Mouse (Mus musculus): ENCODE data around the gene Sf3b5.

The Sf3b5 gene

GRCm38 (mm10) chr10:13005043-13005442 lies at the start of gene Sf3b5:
Gene Sf3b5 (plus strand): TSS chr10:13005343.
- DNase-seq (ENCODE audit: low spot score): no peak

DNA sequence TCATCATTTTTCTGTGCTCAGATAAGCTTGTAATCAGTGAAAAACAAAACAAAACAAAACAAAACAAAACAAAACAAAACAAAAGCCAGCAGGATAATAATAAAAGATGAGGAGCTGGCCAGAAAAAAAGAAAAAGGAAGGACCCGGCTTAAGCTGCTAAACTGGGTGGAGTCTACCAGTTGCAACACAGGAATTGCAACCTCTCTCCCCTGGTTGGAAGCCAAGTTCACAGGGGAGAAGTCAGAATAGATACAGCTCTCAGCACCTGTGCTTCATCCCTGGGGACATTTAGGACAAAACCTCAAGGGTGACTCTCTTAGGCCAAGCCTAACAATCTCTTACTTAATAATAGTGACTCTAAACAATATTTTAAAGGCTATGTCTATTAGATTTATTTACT lies 49.3 kb upstream of the Sf3b5 start:
- no peak for DNase-seq (ENCODE audit: low spot score)

GRCm38 (mm10) chr10:12957271-12957670 lies 47.9 kb upstream of the Sf3b5 start:
- no peak for DNase-seq (ENCODE audit: low spot score)

DNA sequence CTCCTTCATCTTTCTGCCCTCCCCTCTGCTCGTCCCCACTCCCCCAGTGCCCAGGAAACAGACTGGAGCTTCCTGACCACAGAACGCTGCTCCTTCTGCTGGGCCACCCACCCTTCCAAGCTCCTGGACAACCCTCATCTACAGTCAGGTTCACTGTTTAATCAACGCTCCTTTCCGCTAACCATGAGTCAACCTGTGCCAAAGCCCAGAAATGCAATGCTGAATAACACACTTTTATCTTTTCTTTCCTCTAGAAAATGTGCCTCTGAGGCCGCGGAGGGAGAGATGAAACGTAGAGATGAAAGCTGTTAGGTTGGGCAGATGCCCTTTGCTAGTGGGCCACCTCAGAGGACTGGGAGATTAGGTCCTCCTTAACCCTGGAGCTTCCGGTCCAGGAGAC lies 43.6 kb upstream of the Sf3b5 start:
- DNase-seq (ENCODE audit: low spot score): no peak

- DNase-seq (ENCODE audit: low spot score): no peak
These were observed 42.9 kb upstream of the Sf3b5 start for GRCm38 (mm10) chr10:12962238-12962637.

GRCm38 (mm10) chr10:12963362-12964147 lies 41.6 kb upstream of the Sf3b5 start:
- DNase-seq (ENCODE audit: low spot score): no peak

DNA sequence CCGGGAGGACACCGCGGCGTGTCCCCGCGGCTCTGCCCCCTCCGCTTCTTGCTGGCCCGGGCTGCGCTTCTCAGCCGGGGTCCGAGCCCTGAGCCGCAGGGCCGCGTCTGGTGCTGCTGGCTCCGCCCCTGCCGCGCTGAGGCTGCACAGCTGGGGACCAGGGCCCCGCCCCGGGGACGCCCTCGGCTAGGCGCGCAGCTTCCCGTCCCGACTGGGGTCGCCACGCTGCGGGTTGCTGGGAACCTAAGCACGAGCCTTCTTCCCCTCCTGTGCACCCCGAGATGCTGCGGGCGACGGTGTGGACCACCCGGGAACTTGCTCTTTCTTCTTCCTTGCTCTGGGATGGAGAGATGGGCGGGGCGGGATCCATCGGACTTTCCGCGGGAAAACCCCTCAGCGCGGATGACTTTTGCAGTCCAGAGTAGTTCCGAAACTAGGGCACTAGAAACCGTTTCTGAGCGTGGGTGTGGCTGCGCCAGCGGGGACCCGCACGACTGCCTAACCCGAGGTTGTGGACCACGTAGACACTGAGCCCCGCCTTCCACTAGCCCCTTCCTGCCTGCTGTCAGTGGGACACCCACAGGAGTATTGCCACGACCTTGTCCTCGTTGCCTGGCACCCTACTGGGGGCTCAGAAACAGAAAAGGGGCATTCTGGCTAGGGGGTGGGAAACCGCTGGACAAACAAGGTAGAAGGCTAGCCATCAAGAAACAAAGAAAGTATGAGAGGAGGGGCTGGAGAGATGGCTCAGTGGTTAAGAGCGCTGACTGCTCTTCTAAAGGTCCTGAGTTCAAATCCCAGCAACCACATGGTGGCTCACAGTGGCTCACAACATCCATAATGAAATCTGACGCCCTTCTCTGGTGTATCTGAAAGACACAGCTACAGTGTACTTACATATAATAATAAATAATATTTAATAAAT lies 40.7 kb upstream of the Sf3b5 start, which contains the start of gene Stx11:
Gene Stx11 (minus strand): TSS at position 148 of the 925 bp plus-strand sequence.
- DNase-seq (ENCODE audit: low spot score): peak; percentile 66

- no peak for DNase-seq (ENCODE audit: low spot score)
These were observed 39.4 kb upstream of the Sf3b5 start for GRCm38 (mm10) chr10:12965669-12966180.

DNA sequence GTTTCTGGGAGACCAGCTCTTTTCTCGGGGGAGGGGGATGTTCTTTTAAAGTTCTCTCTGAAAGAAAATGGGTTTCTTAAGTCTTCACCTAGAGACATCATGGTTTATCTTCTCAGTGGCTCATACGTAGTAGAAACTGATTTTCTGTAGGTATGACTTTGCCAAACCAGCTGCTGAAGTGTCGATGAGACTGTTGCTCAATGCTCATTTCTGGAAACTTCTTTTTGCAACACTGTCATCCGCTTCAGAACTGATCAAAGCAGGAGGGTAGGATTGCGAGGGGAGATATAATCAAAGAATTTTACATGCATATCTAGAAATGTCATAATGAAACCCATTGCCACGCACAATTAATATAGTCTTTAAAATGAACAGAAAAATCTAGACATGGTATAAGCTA lies 30.6 kb upstream of the Sf3b5 start:
- DNase-seq (ENCODE audit: low spot score): no peak

GRCm38 (mm10) chr10:12975461-12975860 lies 29.7 kb upstream of the Sf3b5 start:
- no peak for DNase-seq (ENCODE audit: low spot score)

DNA sequence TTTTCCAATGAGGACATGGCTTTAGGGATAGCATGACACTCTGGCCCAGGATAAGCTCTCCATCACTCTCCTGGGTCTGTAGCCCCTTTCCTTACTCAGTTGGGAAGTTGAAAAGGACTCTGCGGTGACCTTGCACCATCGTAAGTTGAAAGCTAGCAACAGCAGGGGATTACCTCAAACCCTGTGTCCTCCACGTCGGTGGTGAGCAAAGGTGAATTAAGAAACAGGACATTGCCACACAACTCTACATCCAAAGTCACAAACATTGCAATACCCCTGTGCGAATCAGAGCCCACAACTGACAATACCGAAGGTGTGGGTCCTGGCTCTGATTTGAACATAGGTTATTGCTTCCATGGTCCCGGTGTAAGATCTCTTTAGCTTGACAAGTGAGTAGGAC lies 29.2 kb upstream of the Sf3b5 start:
- DNase-seq (ENCODE audit: low spot score): no peak

GRCm38 (mm10) chr10:12976552-12976951 lies 28.6 kb upstream of the Sf3b5 start:
- no peak for DNase-seq (ENCODE audit: low spot score)

DNA sequence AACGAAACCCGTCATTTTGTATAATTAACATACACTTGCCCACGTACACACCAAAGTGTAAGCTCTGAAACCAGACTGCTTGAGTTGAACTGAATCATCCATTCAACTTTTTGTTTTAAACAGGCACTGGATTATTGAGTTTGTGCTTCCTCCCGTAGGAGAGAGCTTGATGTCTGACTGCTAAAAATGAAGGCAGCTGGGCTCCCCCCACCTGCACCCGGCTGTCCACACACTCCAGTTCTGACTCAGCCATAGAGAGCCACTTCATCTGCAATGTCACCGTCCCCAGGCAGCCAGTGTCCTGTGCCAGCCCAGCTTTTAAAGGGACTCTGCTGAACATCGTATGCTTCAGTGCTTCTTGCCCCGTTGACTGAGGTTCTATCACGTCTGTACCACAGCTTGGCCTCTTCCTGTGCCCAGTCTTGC lies 27.3 kb upstream of the Sf3b5 start:
- DNase-seq (ENCODE audit: low spot score): no peak

DNA sequence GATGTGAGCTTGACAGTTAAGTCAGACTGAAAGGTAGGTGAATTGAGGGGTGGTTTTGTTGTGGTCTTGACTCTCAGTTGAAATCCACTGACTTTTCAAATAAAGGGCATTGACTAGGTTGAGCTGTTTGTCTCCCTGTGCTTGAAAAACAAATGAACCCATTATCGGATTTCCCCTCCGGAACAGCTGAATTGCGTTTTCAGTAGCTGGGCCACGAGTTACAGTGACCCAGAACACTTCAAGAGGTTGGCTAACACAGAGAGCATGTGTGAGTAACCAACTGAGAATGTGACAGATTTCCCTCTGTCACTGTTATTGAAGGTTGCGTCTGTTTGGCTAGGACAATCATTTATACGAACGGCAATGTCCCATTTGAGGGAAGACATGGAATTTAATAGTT lies 24.1 kb upstream of the Sf3b5 start:
- DNase-seq (ENCODE audit: low spot score): no peak

DNA sequence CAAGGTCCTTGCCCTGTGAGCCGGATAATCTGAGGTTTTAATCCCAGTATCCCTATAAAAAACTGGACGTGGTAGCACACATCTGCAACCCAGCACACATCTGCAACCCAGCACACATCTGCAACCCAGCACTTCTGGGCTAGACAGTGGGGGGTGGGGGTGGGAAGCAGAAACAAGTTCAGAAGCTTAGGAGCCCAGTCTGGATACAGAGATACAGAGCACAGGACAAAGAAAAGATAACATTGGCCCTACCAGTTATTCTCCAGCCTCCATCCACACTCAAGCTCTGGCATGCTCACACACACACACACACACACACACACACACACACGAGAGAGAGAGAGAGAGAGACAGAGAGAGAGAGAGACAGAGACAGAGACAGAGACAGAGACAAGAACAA lies 21.6 kb upstream of the Sf3b5 start:
- DNase-seq (ENCODE audit: low spot score): no peak

- DNase-seq (ENCODE audit: low spot score): no peak
These were observed 20.1 kb upstream of the Sf3b5 start for GRCm38 (mm10) chr10:12985028-12985427.

- DNase-seq (ENCODE audit: low spot score): no peak
These were observed 18.7 kb upstream of the Sf3b5 start for GRCm38 (mm10) chr10:12986485-12986884.

GRCm38 (mm10) chr10:12986943-12987342 lies 18.2 kb upstream of the Sf3b5 start:
- no peak for DNase-seq (ENCODE audit: low spot score)

DNA sequence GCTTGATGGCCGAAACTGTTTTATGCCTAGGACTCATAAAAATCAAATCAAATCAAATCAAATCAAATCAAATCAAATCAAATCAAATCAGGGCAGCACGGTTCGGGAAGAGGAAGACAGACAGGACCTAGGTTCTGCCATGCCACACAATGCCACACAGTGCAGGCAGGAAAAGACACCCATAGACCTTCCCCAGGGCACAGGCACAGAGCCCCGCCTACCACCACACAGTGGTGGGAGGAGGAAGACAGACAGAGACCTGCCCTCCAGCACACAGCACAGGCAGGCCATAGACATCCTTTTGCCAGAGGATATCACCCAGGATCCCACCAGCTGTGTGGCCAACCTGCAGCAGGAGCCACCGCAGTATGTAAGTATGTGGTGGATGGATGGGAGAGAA lies 13.2 kb upstream of the Sf3b5 start:
- no peak for DNase-seq (ENCODE audit: low spot score)

DNA sequence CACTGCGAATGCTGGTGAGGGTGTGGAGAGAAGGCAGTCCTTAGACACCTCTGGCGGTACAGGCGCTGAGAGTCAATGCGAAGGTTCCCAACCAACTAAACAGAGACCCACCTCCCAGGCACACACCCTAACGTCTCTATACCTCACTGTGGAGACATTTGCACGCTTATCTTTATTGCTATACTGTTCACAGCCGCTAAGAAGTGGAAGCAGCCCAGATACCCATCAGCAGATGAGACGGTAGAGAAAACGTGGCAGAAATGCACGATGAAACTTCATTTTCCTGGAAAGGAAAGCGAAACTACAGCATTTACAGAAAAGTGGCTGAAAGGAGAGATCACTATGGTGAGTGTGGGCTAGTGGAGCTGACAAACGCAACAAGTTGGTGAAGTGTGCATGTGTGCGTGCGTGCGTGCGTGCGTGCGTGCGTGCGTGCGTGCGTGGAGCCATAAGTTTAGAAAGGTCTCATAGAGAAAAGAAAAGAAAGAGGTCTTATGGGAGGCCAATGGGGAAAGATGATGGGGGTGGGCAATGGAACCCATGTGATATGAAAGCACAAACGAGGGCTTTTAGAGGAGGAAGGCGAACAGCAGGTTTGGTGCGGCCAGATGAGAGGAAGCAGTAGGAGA lies 11.6 kb upstream of the Sf3b5 start:
- DNase-seq (ENCODE audit: low spot score): no peak

DNA sequence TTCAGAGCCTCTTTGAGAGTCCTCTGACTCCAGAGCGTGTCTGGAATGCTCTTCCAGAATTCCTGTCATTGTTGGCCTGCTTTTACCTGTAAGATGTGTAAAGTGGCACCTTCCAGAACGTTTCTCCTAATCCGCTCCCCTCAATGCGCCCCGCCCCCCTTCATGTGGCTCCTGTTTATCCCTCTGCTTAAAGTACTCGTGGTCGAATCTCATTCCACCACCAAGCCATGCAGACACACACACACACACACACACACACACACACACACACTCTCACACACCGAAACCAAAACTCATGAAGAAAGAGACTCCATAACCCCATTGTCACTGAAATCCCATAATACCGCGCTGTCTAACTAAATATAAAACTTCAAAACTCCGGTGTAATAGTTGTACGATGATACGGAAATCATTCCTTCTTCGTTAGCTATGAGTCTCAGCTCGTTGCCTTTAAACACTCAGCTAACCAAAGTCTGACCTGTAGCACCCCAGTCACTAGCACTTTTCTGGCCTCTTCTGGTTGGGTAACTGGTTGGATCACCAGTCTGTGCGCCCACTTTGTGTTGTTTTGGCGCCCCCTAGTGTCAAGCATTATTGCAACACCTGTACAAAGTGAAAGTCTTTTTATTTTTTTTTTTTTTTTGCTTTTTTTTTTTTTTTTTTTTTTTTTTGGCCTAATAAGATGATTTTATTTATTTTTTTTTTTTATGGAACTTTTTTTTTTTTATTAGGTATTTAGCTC lies 8.2 kb upstream of the Sf3b5 start:
- DNase-seq (ENCODE audit: low spot score): peak; percentile 74

Measured in testis, postnatal 14 days (tissue).